Mouse (Mus musculus): Measurements from ENCODE around the gene Ngef.

The Ngef gene

GRCm38 (mm10) chr1:87562967-87563366, 10.7 kb downstream of the Ngef start:
- no peak for DNase-seq

DNA sequence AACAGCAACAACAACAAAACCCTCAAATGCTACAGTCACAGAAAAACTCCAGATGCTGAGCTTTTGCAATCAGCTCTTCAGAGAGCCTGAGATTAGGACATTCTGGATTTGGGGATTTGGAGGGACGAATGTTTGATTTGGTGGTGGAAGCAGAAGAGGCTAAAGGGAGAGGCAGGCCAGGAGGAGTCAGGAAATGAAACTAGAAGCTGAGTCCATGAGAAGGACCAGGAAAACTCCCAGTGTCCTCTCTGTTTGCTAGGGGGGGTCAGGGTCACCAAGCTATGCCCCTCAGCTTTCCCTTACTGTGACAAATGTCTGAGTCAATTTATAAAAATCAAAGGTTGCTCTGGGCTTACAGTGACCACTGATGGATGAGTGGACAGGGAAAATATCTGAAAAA, 20.1 kb downstream of the Ngef start:
- DNase-seq: no peak

DNA sequence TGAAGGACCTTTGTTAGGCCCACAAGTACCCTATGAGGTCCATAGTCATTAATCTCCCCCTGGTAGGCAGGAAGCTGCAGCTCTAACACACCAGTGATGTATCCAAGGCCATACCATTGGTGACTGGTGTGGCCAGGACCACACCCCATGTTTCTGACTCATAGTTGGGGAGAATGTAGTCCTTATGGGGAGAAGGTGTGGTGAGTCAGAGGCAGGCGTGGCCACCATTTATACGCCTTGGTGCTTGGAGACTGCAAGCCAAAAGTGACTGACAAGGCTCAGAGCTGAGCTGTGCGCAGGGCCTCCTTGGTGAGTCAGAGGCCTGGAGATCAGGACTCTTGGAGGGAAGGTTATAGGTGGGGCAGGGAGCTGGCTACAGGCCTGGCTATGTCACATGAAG, 22.7 kb downstream of the Ngef start:
- DNase-seq: no peak

DNA sequence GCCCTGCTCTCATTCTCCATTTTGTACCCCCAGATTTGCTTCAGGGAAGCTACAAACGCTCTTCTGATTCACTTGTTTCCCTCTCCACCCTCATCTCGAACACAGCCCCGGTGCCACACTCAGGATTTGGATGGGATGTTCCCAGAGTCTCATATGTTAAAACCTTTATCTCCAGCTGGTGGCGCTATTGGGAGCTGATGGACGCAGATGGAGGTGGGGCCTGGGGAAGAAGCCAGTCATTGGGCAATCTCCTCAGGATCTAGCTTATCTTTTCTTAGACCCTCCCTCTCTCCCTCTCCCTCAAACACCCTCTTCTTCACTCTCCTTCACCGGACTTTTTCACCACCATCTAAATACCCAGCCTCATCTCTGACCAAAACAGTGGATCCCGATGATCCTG, 32.1 kb downstream of the Ngef start:
- peak; percentile 23 for DNase-seq

GRCm38 (mm10) chr1:87537008-87537407, 36.7 kb downstream of the Ngef start:
- no peak for DNase-seq

- DNase-seq: no peak
These were observed 39.6 kb downstream of the Ngef start for GRCm38 (mm10) chr1:87534118-87534517.

DNA sequence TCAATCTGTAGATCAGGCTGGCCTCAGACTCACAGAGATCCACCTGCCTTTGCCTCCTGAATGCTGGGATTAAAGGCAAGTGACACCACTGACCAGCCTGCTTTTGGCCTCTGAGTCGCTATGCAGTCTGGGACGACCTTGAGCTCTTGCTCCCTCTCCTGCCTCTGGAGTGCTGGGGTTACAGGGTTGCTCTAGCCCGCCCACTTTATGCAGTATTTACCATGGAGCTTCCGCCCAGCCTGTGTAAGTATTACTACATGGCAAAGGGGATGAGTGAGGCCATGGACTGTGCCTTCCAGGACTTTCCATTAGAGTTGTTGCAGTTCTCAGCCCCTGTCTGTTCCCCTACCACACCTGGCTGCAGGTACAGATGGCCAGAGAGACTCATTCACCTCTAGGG, 41.3 kb downstream of the Ngef start:
- DNase-seq: no peak

DNA sequence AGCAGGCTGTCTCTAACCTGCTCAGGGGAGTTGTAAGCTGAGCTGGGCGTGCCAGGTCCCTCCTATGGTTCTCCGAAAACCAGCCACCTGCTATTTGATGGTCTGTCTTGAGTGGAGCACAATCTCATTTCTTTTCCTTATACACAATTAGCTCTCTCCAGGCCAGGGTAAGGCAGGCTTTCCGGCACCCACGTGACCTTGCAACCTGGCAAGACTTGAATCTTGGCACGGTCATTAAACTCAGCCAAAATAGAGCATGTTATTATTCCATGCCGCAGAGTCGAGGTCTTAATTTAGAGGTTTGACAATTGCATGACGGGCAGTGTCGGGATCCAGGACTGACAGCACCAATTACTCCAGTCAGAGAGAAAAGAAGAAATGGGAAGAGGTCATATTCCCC, 46.5 kb downstream of the Ngef start:
- peak; percentile 32 for DNase-seq

DNA sequence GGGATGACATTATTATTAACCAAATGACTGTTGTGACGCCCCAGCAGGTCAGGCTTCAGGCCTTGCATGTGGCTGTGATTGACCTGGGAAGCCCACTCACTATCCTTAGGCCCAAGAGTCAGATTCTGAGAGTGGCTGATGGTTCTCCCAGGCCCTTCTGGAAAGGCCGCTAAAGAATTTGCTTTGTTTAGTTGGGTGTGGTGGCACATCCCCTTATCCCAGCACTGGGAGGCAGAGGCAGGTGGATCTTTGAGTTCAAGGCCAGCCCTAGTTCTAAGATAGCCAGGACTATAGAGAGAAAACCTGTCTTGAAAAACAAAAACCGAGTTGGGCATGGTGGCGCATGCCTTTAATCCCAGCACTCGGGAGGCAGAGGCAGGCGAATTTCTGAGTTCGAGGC, 48.6 kb downstream of the Ngef start:
- DNase-seq: no peak

GRCm38 (mm10) chr1:87521523-87521922, 52.1 kb downstream of the Ngef start:
- DNase-seq: no peak

DNA sequence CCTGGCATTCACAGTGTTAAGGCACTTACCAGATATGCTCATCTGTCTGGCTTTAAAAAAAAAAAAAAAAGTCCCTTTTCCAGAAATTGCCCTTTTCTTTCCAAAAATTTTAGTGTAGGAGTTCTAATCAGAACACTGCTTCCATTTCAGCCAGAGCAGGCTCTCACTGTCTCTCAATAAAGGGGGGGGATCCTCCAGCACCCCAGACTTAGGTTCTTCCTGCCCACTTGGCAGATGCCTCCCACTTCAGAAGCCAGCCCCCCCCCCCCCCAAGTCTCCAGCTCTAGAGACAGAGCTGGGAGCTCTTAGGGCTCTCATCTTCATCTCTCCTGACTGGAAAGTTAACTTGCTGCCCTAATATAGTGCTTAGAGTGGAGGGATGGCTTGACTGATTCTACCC, 53.2 kb downstream of the Ngef start:
- DNase-seq: no peak

DNA sequence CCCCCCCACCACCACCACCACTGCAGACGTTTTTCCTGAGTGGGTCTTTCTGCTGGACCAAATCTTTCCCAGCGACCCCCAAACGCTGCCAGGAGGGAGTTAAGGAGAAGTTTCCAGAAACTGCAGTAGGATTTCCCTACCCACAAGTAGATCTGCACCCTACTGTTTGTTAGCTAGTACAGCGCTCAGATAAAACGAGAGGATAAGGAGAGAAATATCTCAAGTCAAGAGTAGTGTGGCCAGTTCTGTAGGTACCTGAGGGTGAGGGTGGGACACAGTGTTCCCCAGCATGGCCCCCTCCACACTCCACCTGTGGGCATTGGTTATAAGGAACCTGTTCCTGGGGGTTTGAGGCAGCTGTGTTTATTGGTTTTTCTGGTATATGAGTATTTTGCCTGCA, 62.8 kb downstream of the Ngef start:
- no peak for DNase-seq

DNA sequence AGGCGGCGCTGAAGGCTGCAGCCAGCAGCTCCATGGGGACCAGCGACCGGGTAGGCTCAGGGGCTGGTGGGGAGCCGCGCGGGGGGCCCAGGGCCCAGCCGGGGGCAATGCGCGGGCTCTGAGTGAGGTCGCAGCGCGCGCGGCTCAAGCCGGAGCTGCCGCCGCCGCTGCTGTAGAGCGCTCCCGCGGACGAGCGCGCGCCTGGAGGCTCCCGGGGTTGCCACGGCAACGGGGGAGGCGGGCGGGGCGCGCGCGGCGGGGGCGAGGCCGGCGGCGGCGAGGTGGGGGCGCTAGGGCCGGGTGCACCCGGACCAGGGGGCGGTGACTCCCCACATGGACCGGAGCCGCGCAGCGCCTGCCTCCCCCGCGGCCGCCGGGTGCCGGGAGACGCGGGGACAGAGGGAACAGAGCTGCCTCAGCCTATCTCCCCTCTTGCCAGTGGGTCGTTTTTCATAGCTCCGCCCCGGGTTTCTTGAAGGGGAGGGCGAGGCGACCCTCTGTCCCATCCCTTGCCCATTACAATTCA, 63.4 kb downstream of the Ngef start:
- no peak for DNase-seq

DNA sequence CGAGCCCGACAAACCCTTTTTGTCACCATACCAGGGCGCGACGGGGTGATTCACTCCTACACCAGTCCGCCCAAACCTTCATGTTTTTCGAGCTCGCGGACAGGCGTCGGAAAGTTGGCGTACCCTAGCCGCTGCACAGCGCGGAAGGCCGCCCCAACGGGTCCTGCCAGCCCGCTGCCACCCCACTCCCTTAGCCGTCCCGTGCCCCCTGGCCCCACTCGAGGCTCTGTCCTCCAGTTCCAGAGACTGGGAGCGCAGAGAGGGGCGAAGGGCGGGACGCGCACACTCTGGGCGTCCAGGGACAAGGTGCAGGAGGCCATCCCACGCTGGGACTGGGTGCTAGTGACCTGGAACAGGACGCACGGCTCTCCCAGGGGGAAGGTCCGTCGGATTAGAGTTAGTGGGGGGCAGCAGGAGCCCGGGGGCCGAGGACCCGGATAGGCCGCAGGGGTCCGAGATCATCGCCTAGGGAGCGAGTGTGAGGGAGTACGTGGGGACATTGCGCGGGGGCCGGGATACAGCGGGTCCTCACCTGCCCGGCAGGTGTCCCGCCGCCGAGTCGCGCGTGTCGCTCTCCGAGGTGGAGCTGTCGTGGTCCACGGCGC, 64.0 kb downstream of the Ngef start, which contains the start of gene Neu2:
Gene Neu2 (plus strand): TSS at position 329 of the 605 bp plus-strand sequence.
- peak; percentile 52 for DNase-seq

- no peak for DNase-seq
These were observed 64.8 kb downstream of the Ngef start for GRCm38 (mm10) chr1:87508591-87509560.

GRCm38 (mm10) chr1:87507857-87508256, 65.8 kb downstream of the Ngef start:
- peak; percentile 36 for DNase-seq

- DNase-seq: no peak
These were observed 68.1 kb downstream of the Ngef start for GRCm38 (mm10) chr1:87505524-87505923.

GRCm38 (mm10) chr1:87493542-87493941, 80.1 kb downstream of the Ngef start:
- DNase-seq: no peak

DNA sequence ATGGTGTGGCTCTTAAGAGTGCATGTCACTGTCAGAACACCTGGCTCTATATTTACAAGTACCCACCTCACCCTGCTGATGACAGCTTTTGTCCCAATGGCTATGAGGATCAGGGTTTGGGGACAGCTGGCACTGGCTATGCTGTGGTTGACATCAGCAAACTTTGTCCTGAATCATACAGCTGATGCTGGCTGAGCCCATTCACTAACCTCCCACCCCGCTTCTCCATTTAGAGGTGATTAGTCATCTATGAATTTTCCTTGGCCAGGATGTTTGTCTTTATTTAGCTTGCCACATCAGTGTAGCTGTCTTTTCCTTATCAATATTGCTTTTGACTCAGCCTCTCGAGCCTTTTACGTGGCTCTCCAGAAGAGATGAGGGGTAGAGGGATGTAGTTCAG, 81.4 kb downstream of the Ngef start:
- DNase-seq: no peak

- DNase-seq: no peak
These were observed 87.3 kb downstream of the Ngef start for GRCm38 (mm10) chr1:87486386-87486785.

DNA sequence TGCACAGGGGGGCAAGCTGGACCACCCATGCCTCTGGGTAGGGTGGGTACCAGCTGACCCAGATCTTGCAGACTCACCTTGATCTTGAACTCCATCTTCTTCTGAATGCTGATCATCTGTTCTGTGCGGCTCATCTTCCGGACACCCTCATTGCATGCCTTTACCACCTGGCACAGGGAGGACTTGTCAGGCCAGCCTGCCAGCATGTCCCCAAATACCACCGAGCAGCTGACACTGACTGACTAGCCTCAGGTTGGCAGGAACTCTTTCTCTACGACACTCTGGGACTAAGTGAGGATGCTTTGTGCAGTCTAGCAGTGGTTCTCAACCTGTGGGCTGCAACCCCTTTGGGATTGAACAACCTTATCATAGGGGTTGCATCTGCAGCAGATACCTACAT, 91.1 kb downstream of the Ngef start:
- DNase-seq: no peak

DNA sequence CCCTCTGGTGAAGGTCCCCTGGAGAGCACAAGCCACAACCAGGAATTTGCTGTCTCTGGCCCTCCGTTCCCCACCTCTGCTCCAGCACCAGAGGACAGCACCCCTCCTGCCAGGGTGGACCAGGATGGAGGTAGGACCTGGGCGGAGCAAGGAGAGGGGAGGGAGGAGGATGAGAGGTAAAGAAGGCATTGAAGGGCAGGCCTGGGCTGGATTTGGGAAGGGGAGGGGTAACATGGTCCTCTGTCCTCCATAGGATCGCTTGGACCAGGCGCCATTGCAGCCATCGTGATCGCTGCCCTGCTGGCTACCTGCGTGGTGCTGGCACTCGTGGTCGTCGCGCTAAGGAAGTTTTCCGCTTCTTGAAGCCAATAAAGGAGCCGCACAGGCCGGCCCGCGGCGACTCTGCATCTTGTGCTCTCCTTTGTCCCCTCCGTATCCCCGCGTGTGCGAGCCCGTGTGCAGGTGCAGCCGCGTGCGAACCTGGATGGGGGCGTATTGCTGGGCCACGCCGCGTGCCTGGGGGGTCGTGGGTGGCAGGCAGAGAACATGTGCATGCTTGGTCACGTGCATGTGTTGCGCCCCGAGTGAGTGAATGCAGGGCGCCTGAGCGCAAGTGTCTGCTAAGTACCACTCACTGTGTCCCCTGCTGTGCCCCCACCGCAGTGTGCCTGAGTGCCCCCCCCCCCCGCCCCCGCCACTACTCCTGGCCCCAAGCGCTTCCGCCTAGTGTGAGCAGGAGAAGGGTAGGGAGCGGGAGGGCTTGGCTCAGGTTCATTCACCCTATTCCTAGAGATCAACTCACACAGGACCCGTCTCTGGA, 98.4 kb downstream of the Ngef start:
- no peak for DNase-seq

- DNase-seq: peak; percentile 78
These were observed 101.1 kb downstream of the Ngef start for GRCm38 (mm10) chr1:87472576-87472975.

Measured in kidney, adult 11 months (tissue).